Mouse (Mus musculus) heart, embryonic 15.5 days (tissue): Measurements from ENCODE around the gene Lrrc66. TPM values are rescaled to one million over a fixed set of nuclear protein-coding genes. Genes with fewer than 3 reads are reported as not detected.
"Not testable (repeated sequence)": the region's sequence is repeated elsewhere in the genome, so short reads cannot be mapped to it uniquely, and the experiment has no call there.

ENCODE experiments used
- ATAC-seq: fragments of 200-750 bp; cut with Nextera tagmentation; replicated peaks from 2 replicates; pipeline ENCODE4 v1.8.0; 2017; ENCODE audit warnings: low read depth, moderate TSS enrichment; ENCODE audit not compliant: insufficient number of reproducible peaks, insufficient read depth, low FRiP score
- H3K27ac ChIP-seq: fragments of 300-500 bp; sonication (generic); 2 replicates; pipeline ENCODE4 v1.5.1; 2015; ENCODE audit warnings: mild to moderate bottlenecking, inconsistent platforms
- H3K27me3 ChIP-seq: fragments of 300-500 bp; sonication (generic); 2 replicates; pipeline ENCODE4 v1.6.1; 2015; ENCODE audit warnings: inconsistent platforms
- H3K36me3 ChIP-seq: fragments of 300-500 bp; sonication (generic); 2 replicates; pipeline ENCODE4 v1.6.1; 2015; ENCODE audit warnings: mild to moderate bottlenecking, inconsistent platforms
- H3K4me1 ChIP-seq: fragments of 300-500 bp; sonication (generic); replicated peaks from 2 replicates; pipeline ENCODE4 v1.6.1; 2015; ENCODE audit warnings: inconsistent platforms
- H3K4me2 ChIP-seq: fragments of 300-500 bp; sonication (generic); 2 replicates; pipeline ENCODE4 v1.6.1; 2015; ENCODE audit warnings: inconsistent platforms, mild to moderate bottlenecking, moderate library complexity
- H3K4me3 ChIP-seq: fragments of 300-500 bp; sonication (generic); 2 replicates; pipeline ENCODE4 v1.5.1; 2015; ENCODE audit warnings: mild to moderate bottlenecking, inconsistent platforms
- H3K9ac ChIP-seq: fragments of 300-500 bp; sonication (generic); 2 replicates; pipeline ENCODE4 v1.6.1; 2015; ENCODE audit warnings: mild to moderate bottlenecking, inconsistent platforms
- H3K9me3 ChIP-seq: fragments of 300-500 bp; sonication (generic); replicated peaks from 2 replicates; pipeline ENCODE4 v1.6.1; 2016; ENCODE audit warnings: inconsistent platforms
- WGBS: fragments of 180-500 bp; shearing (Covaris S2); methylation state at CpG from one replicate; pipeline ENCODE4 v1.1.7; 2015; ENCODE audit warnings: mixed read lengths; 5-methylcytosine and 5-hydroxymethylcytosine counted together
- polyA plus RNA-seq: library from polyadenylated mRNA; unstranded; fragments of >200 nt; fragmentation: Nextera tagmentation; extraction: Ambion mirVana; gene quantifications from 2 replicates; pipeline ENCODE4 v1.2.1, GENCODE M21; 2015

Gene Lrrc66
- polyA plus RNA-seq, 1 experiment from 2014 or later = 0.05 TPM

DNA sequence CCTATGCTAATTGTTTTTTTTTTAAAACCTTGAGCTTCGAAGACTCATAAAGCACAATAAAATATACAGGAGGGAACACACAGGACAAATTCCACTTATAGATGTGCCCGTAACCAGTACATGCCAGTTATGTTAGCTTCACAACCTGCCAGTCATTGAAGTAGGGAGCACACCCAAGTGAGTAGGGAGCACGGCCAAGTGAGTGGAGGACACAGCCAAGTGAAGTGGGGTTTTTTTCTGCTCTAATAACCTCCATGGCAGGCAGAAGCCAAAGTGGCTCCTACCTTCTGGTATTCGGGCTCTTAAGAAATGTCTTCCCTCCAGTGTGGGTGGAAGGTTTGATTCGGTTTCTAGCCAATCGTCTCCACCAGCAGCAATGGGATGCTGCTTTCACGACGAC, 19.0 kb downstream of the Lrrc66 start:
- Histone ChIP-seq H3K9ac (no peak overlapping the region), H3K4me3 (no peak overlapping the region), H3K4me2 (no peak overlapping the region), H3K27ac (no peak overlapping the region), H3K36me3 (no peaks in the 10 kb centered on the region), H3K27me3 (no peaks in the 10 kb centered on the region), H3K9me3 (no peaks in the 10 kb centered on the region), H3K4me1 (no peaks in the 10 kb centered on the region)
- no peak for ATAC-seq
- WGBS = 85% methylated on average over 8 of the region's 8 CpGs

DNA sequence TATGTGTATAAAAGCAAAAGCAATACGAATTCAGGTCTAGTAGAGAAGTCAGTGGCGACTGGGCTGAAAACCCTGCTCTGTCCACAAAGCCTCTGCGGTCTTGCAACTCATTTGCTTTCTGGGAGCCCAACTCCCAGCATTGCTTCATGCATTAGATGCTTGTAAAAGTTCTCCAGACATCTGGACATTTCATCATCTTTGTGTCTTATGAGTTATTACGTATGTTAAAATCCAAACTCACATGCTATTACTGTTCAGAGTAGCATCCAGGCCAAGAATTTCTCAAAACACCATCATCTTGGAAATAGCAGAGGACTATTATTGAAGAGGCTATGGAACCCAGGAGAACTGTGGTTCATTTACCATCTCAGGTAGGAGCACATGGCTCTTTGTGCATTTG, 21.3 kb downstream of the Lrrc66 start:
- WGBS = 94% methylated on average over 4 of the region's 4 CpGs
- H3K36me3 ChIP-seq = no peaks in the 10 kb centered on the region
- no peaks in the 10 kb centered on the region for H3K27me3 ChIP-seq
- H3K9me3 ChIP-seq = no peaks in the 10 kb centered on the region
- H3K4me3 ChIP-seq = no peak overlapping the region
- H3K9ac ChIP-seq = no peak overlapping the region
- no peak overlapping the region for H3K27ac ChIP-seq
- no peak for ATAC-seq
- no peak overlapping the region for H3K4me2 ChIP-seq
- no peaks in the 10 kb centered on the region for H3K4me1 ChIP-seq

DNA sequence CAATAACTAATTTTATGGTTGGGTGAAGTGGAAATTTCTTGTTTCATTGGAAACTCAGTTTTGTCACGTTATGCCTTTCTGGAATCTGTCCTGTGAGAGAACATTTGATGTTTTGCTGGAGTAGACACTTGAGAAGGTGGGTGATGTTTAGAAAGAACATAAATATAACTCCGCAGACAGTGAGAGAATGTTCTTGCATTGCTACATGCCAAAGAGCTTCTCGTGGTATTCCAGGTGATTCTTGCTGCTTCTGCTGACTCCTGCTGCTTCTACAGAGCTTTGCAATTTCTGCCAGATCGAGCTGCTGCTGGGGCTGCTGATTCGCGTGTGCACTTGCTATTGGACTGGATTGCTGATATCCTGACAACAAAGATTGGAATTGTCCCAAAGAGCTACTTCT, 27.4 kb downstream of the Lrrc66 start:
- WGBS = 88% methylated on average over 6 of the region's 6 CpGs
- H3K27ac ChIP-seq = no peak overlapping the region
- ATAC-seq = no peak
- no peak overlapping the region for H3K9ac ChIP-seq
- H3K4me2 ChIP-seq = no peak overlapping the region
- no peaks in the 10 kb centered on the region for H3K36me3 ChIP-seq
- H3K4me1 ChIP-seq = no peaks in the 10 kb centered on the region
- H3K9me3 ChIP-seq = no peaks in the 10 kb centered on the region
- no peak overlapping the region for H3K4me3 ChIP-seq
- no peaks in the 10 kb centered on the region for H3K27me3 ChIP-seq

DNA sequence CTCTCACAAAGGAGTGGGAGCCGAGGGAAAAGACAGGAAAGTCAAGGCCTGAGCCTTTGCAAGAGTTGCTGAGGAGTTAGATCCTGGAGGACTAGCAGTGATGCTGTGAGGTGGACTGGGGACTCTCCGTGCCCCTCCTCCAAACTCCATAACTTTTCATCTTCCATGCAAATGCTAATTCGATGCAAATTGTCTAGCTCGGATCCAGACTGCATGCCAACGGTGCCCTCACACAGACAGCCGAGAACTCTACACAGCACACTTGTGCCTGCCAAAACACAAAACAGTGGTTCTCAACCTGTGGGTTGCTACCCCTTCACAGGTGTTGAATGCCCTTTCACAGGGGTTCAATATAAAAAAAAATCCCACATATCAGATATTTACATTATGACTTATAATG, 27.8 kb downstream of the Lrrc66 start:
- ATAC-seq = no peak
- no peaks in the 10 kb centered on the region for H3K27me3 ChIP-seq
- H3K4me1 ChIP-seq = no peaks in the 10 kb centered on the region
- WGBS = 88% methylated on average over 6 of the region's 6 CpGs
- no peaks in the 10 kb centered on the region for H3K9me3 ChIP-seq
- no peaks in the 10 kb centered on the region for H3K36me3 ChIP-seq
- H3K4me2 ChIP-seq = no peak overlapping the region
- no peak overlapping the region for H3K27ac ChIP-seq
- no peak overlapping the region for H3K4me3 ChIP-seq
- no peak overlapping the region for H3K9ac ChIP-seq

DNA sequence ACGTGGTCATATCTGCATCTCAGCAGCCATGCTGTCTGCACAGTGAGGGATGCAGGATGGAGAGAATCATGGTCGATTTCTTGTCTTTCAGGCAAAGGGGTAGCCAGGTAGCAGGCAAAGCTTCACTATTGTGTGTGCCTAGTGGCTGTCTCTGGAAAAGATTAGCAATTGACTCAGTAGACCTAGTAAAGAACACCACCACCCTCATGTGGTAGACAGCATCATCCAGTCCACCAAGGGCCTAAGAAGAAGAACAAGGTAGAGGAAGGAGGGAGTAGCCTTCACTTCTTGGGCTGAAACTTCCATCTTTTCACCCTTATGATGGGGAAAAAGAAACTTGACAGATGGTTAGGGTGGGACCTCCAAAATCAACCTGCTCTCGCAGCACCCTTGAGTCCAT, 29.5 kb downstream of the Lrrc66 start:
- no peaks in the 10 kb centered on the region for H3K4me1 ChIP-seq
- H3K4me3 ChIP-seq = no peak overlapping the region
- no peaks in the 10 kb centered on the region for H3K9me3 ChIP-seq
- no peaks in the 10 kb centered on the region for H3K27me3 ChIP-seq
- no peak overlapping the region for H3K9ac ChIP-seq
- H3K4me2 ChIP-seq = no peak overlapping the region
- ATAC-seq = no peak
- no peaks in the 10 kb centered on the region for H3K36me3 ChIP-seq
- 67% methylated on average over 3 of the region's 3 CpGs for WGBS
- H3K27ac ChIP-seq = no peak overlapping the region

DNA sequence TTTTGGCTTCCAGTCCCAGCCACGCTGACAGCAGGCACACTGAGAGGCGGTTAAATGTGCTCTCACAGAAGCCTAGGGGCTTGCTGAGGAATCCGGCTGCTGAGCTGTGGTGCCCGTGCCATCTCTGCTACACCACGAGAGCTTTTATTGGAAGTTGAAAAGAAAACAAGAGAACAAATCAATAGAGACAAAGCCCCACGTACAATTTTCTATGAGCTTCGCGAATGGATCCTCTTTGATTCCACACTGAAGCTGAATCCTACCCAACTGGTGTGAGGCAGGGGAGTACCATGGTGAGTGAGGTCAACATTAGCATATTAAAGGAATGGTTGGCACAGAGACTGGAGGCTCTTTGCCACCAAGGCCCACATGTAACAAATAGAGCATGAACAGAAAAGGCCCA, 31.0 kb downstream of the Lrrc66 start:
- no peak for ATAC-seq
- Histone ChIP-seq H3K4me2 (no peak overlapping the region), H3K4me1 (no peaks in the 10 kb centered on the region), H3K9ac (no peak overlapping the region), H3K27ac (no peak overlapping the region), H3K4me3 (no peak overlapping the region), H3K36me3 (no peaks in the 10 kb centered on the region), H3K9me3 (no peaks in the 10 kb centered on the region), H3K27me3 (no peaks in the 10 kb centered on the region)
- 74% methylated on average over 8 of the region's 8 CpGs for WGBS

DNA sequence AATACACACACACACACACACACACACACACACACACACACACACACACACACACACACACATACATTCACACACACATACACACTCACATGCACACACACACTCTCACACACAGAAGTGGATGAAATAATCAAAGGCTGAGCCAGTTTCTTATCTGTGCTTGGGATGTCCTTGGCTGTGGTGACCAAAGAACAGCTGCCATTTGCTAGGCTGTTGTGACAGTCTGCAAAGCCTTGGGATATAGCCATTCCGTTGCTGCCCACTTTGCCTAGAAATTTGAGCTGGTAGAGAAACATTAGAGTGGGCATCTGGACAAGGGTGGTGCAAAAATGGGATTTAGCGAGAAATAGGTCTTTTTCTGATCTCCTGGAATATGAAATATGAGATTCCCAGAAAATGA, 32.3 kb downstream of the Lrrc66 start:
- Histone ChIP-seq H3K4me3 (no peak overlapping the region), H3K36me3 (no peaks in the 10 kb centered on the region), H3K4me2 (no peak overlapping the region), H3K27ac (no peak overlapping the region), H3K4me1 (no peaks in the 10 kb centered on the region), H3K9me3 (no peaks in the 10 kb centered on the region), H3K27me3 (no peaks in the 10 kb centered on the region), H3K9ac (no peak overlapping the region)
- WGBS = 64% methylated on average over 2 of the region's 2 CpGs
- ATAC-seq = no peak

DNA sequence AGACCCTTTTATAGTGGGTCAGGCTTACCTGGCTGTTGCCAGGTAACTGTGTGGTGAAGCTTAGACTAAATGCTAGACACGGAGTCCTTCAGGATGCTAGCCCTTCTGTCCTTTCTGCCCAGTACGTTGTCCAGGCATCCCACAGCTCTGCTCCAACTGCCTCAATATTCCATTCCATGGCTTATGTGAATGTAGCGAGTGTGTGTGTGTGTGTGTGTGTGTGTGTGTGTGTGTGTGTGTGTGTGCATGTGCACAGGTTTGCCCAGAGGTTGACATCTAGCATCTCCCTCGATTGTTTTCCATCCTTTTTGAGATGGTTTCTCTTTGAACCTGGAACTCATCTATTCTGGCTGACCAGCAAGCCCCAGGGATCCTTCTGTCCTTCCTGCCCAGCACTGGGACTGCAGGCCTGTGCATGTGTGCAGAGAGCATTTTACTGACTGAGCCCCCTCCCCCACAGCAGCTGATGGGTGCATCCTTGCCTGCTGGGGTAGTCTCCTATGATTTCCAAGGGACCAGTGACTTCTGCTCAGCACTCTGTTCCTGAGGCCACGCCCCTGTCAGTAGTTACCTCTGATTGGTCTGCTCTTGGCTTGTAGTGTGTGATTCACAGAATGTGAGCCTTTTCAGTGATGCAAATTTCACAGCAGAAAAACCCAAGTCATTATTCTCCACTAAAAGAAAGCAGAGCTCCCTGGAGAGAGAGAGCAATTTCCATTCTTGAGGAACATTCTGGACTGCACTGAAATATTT, 33.2 kb downstream of the Lrrc66 start:
- no peak overlapping the region for H3K4me2 ChIP-seq

DNA sequence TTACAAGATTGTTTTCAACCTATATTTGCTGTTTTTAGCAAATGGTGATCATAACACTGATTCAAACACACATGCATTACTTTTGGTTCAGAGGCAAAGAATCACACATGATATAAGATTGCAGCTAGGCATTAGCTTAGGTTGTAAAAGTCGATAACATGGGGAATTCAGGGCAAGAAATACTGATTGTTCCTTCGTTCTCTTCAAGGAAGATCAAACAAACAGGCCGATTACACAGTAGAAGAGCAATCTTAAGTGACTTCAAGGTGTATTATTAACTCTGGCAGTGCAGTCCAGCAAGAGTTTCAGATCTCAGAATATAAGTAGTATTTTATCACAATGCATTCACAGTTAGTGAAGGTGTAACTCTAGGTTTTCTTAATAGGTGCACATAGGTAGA, 45.2 kb downstream of the Lrrc66 start:
- H3K36me3 ChIP-seq = no peaks in the 10 kb centered on the region
- no peaks in the 10 kb centered on the region for H3K4me1 ChIP-seq
- H3K27ac ChIP-seq = no peak overlapping the region
- 77% methylated on average over 3 of the region's 3 CpGs for WGBS
- ATAC-seq = no peak
- no peak overlapping the region for H3K9ac ChIP-seq
- no peak overlapping the region for H3K4me2 ChIP-seq
- no peak overlapping the region for H3K4me3 ChIP-seq
- no peaks in the 10 kb centered on the region for H3K9me3 ChIP-seq
- H3K27me3 ChIP-seq = no peaks in the 10 kb centered on the region

More for the DNA sequence above, 33.2 kb downstream of the Lrrc66 start:
- Histone ChIP-seq H3K36me3 (no peaks in the 10 kb centered on the region), H3K27me3 (no peaks in the 10 kb centered on the region), H3K9me3 (no peaks in the 10 kb centered on the region), H3K4me3 (no peak overlapping the region), H3K4me1 (no peaks in the 10 kb centered on the region), H3K9ac (no peak overlapping the region), H3K27ac (no peak overlapping the region)
- 69% methylated on average over 5 of the region's 5 CpGs for WGBS
- ATAC-seq = no peak

DNA sequence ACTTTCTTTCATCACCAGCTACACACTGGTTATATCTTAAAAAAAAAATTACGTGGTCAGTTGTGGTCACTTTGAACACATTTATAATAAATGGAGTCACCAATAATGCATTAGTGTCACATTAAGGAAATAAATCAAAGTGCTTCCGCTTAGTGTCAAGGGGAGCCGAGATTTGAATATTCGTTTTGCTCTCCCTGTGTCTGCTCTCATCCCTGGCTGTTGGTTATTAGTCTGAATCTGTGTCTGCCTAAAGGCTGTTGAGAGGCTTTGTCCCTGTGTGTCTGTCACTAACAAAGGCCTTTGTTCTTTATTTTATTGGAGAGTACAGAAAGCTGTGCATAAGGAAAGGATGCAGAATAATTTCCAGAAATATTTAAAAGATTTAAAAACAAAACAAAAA, 45.7 kb downstream of the Lrrc66 start:
- Histone ChIP-seq H3K4me1 (no peaks in the 10 kb centered on the region), H3K9me3 (no peaks in the 10 kb centered on the region), H3K9ac (no peak overlapping the region), H3K36me3 (no peaks in the 10 kb centered on the region), H3K4me2 (no peak overlapping the region), H3K4me3 (no peak overlapping the region), H3K27me3 (no peaks in the 10 kb centered on the region), H3K27ac (no peak overlapping the region)
- WGBS = 85% methylated on average over 4 of the region's 4 CpGs
- no peak for ATAC-seq

DNA sequence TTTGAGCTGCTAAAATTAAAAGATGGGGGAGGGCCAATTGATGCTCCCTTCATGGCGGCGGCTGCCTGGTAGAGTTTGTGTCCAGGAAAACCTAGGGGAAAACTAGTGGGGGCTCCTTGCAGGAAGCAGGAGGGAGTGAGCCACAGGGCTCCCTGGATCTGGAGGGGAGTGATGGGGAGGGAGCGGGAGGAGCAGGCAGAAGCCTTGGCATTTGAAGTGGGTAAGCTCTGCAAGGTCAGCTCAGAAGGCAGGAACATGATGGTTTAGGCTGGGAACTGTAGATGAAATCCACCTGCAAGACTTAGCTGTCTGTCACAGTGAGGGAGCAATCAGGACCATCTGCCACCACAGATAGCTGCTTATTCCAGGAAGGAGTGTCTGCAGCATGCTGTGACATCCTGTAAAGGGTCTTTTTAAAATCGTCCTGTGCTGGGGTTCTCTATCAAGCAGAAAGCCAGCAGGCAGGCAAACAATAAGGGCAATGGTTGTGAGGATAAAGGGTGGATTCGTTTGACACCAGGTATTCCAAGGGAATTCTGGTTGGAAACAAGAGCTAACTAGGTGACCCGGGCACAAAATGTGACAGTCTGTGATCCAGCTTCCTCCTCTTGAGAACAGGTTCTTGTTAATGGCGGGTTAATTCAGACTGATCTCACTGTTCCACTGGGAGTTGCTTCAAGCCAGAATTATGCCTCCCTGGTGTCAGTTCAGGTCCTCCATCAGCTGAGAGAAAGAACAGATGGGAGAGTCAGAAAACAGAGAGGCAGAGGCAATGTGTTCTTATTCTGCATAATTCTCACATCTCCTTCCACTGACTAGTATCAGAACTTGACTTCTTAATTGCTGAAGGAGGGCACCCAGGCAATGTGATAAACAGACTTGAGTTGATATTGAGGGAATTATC, 46.9 kb downstream of the Lrrc66 start:
- Histone ChIP-seq H3K4me3 (no peak overlapping the region), H3K27ac (no peak overlapping the region), H3K9me3 (no peaks in the 10 kb centered on the region), H3K9ac (no peak overlapping the region), H3K4me1 (no peaks in the 10 kb centered on the region), H3K4me2 (no peak overlapping the region), H3K27me3 (no peaks in the 10 kb centered on the region), H3K36me3 (no peaks in the 10 kb centered on the region)
- no peak for ATAC-seq
- 38% methylated on average over 7 of the region's 7 CpGs for WGBS

DNA sequence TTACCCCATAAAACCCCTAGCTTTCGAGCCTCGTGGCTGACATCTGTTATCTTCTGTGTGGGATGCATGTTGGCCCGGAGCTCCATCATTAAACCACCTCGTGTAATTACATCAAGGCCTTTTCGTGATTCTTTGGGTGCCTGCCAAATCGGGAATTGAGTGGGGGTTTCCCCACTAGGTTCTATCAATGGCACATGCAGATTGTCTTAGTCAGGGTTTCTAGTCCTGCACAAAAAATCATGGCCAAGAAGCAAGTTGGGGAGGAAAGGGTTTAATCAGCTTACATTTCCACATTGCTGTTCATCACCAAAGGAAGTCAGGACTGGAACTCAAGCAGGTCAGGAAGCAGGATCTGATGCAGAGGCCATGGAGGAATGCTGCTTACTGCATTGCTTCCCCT, 48.3 kb downstream of the Lrrc66 start:
- WGBS = 54% methylated on average over 6 of the region's 6 CpGs
- not testable (repeated sequence) for ATAC-seq, H3K9ac ChIP-seq, H3K4me2 ChIP-seq, H3K4me3 ChIP-seq, H3K27ac ChIP-seq, H3K36me3 ChIP-seq, H3K9me3 ChIP-seq, H3K4me1 ChIP-seq, H3K27me3 ChIP-seq
